Mouse (Mus musculus) liver, embryonic 14.5 days (tissue): Measurements from ENCODE around the gene Vmn2r41.
"Not testable (repeated sequence)": the region's sequence is repeated elsewhere in the genome, so short reads cannot be mapped to it uniquely, and the experiment has no call there.

Source experiments
- CTCF ChIP-seq: IDR thresholded peaks from 2 replicates; pipeline ENCODE4 v1.5.1; 2016; ENCODE audit warnings: antibody characterized with exemption, low read depth, control low read depth
- EP300 ChIP-seq: IDR thresholded peaks from 2 replicates; pipeline ENCODE4 v1.6.1; 2016; ENCODE audit warnings: antibody characterized with exemption, low read depth

DNA sequence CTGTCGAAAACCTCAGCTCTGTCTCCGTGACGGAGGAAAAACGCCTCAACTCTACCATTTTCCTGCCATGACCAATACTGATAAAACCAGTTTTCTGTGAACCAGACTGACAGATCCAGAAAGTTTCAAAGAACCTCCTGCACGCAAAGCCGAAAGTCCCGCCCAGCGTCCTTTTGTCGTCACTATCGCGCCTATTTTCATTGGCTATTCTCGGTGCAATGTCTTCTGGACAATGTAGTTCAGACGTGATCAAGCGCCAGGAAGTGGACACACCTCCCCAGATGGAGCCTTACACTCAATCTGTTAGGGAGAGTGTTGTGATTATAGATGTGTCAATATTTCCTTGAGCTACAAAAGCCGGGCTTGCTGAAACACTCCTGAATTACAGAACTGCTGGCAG is 68.6 kb downstream of the Vmn2r41 start:
- not testable (repeated sequence) for TF ChIP-seq EP300, CTCF
